ENCODE assay signal across 10 mouse cellular contexts in genomic region chr4:135683553-135683952, GRCm38 (mm10). TPM values are rescaled to one million over a fixed set of nuclear protein-coding genes. Genes with fewer than 3 reads are reported as not detected.
DNase-seq lines count a peak whose midpoint lies in the region; ATAC-seq and TF ChIP-seq lines count a peak whose summit lies in the region.
"Had no signal": no experiment of that assay in that cellular context is flagged by ENCODE, and none has a peak within 500 bp of the region (broad histone marks: within the 10 kb centered on the region; RNA-seq: fewer than 3 reads in every experiment).

No protein-coding gene starts in this region.

- no peak for ATAC-seq in cerebellum, adult (ENCODE audit: insufficient number of reproducible peaks, low FRiP score, low TSS enrichment)
- ATAC-seq in liver, embryonic 11.5 days (replicated peaks; ENCODE audit: low FRiP score), result no peak
- no peak for ATAC-seq in lung, embryonic 14.5 days (ENCODE audit: insufficient read depth)
- no peak for ATAC-seq in monocyte, adult 5-6 weeks (replicated peaks; ENCODE audit: insufficient number of reproducible peaks, low FRiP score, low TSS enrichment, poor library complexity, severe bottlenecking)

- no peaks in the 10 kb centered on the region for H3K36me3 ChIP-seq in liver, adult 2 months (ENCODE audit: control insufficient read depth, insufficient read depth, low read length)
- H3K36me3 ChIP-seq in liver, embryonic 11.5 days (ENCODE audit: control insufficient read depth, insufficient read depth, low read length), result no peaks in the 10 kb centered on the region
- H3K36me3 ChIP-seq in lung, embryonic 14.5 days (ENCODE audit: insufficient read depth), result no peaks in the 10 kb centered on the region

- no peaks in the 10 kb centered on the region for H3K9me3 ChIP-seq in liver, embryonic 11.5 days (ENCODE audit: control insufficient read depth, low read length)
- no peaks in the 10 kb centered on the region for H3K9me3 ChIP-seq in lung, embryonic 14.5 days (ENCODE audit: low read depth, low read length)

- peaks cover 6% of the 10 kb centered on the region for H3K4me1 ChIP-seq in liver, adult 2 months (ENCODE audit: control insufficient read depth, insufficient read depth, low read length)
- H3K4me1 ChIP-seq in liver, embryonic 11.5 days (replicated peaks; ENCODE audit: control insufficient read depth, insufficient read depth, low read length), result no peaks in the 10 kb centered on the region
- H3K4me1 ChIP-seq in lung, embryonic 14.5 days (ENCODE audit: insufficient read depth), result no peaks in the 10 kb centered on the region

- peak; percentile 63 to 72 for DNase-seq in cerebellum, postnatal 14 days
- DNase-seq in liver, adult 2 months (ENCODE audit: extremely low read depth, low read depth, low spot score), result peak; percentile 15
- DNase-seq in liver, embryonic 11.5 days (ENCODE audit: low spot score), result no peak
- DNase-seq in brain, embryonic 14.5 days (ENCODE audit: low read depth), result peak; percentile 52
- peak; percentile 74 for DNase-seq in lung, embryonic 14.5 days
- no peak for DNase-seq in thymus, postnatal 10 days (ENCODE audit: low spot score in 2 of 2)

- H3K79me2 ChIP-seq in liver, adult 2 months (ENCODE audit: control insufficient read depth, insufficient read depth, low read length), result no peaks in the 10 kb centered on the region

- no peak overlapping the region for H3K4me3 ChIP-seq in liver, adult 2 months (ENCODE audit: insufficient read depth, low read depth, low read length)
- H3K4me3 ChIP-seq in liver, embryonic 11.5 days (ENCODE audit: low read depth, low read length), result no peak overlapping the region
- no peak overlapping the region for H3K4me3 ChIP-seq in lung, embryonic 14.5 days (ENCODE audit: low read depth, low read length)
- H3K4me3 ChIP-seq: megakaryocyte, embryonic 14.5 days had no signal

- TF ChIP-seq POLR2A in liver, adult 2 months (IDR thresholded peaks at IDR 0.05; ENCODE audit: extremely low read depth, insufficient read depth, low read length), result no peak
- TF ChIP-seq POLR2A in brain, embryonic 14.5 days (IDR thresholded peaks at IDR 0.05; ENCODE audit: borderline replicate concordance, extremely low read depth, insufficient read depth, insufficient read length, poor library complexity, severe bottlenecking), result no peak

- WGBS in liver, adult 2 months, result 25% methylated on average over 4 of the region's 4 CpGs
- 25% methylated on average over 4 of the region's 4 CpGs for WGBS in liver, embryonic 11.5 days
- 12% methylated on average over 4 of the region's 4 CpGs for WGBS in lung, embryonic 14.5 days

- TF ChIP-seq CTCF in liver, adult 2 months (IDR thresholded peaks at IDR 0.05; ENCODE audit: low read depth, low read length), result peak; percentile 67
- TF ChIP-seq CTCF in brain, embryonic 14.5 days (IDR thresholded peaks at IDR 0.05; ENCODE audit: borderline replicate concordance, extremely low read depth, insufficient read depth, insufficient read length), result peak; percentile 67; the same call in 1 of the 2 replicates
- TF ChIP-seq CTCF in lung, embryonic 14.5 days (IDR thresholded peaks at IDR 0.05; ENCODE audit: low read depth), result peak; percentile 66

- H3K9ac ChIP-seq in liver, adult 2 months (ENCODE audit: low read depth, low read length), result no peak overlapping the region
- H3K9ac ChIP-seq in liver, embryonic 11.5 days (ENCODE audit: low read depth, low read length), result no peak overlapping the region
- H3K9ac ChIP-seq in lung, embryonic 14.5 days, result no peak overlapping the region

- peaks cover 8% of the 10 kb centered on the region; the same call in 1 of the 2 replicates for H3K27me3 ChIP-seq in liver, adult 2 months (ENCODE audit: control insufficient read depth, insufficient read depth, low read length)
- H3K27me3 ChIP-seq in liver, embryonic 11.5 days (replicated peaks; ENCODE audit: control insufficient read depth, insufficient read depth, low read length), result peaks cover 51% of the 10 kb centered on the region
- H3K27me3 ChIP-seq in lung, embryonic 14.5 days (ENCODE audit: insufficient read depth, low read length), result peaks cover 33% of the 10 kb centered on the region

- no peak overlapping the region for H3K27ac ChIP-seq in liver, adult 2 months (replicated peaks; ENCODE audit: insufficient read depth, low read depth, low read length)
- no peak overlapping the region for H3K27ac ChIP-seq in liver, embryonic 11.5 days (ENCODE audit: low read depth, low read length)
- no peak overlapping the region for H3K27ac ChIP-seq in lung, embryonic 14.5 days (ENCODE audit: low read depth)

- H3K4me2 ChIP-seq in liver, embryonic 11.5 days, result no peak overlapping the region
- no peak overlapping the region for H3K4me2 ChIP-seq in lung, embryonic 14.5 days

RNA-seq across cellular contexts. Expression of gene Ifnlr1, which starts 2.5 kb away (rescaled TPM):
- under 0.01 TPM in 1 of 2 replicates, not detected in the other for total RNA-seq in liver, adult 2 months (2014; rRNA removed)
- polyA plus RNA-seq in liver, adult 2 months (2012; rRNA removed), result 0.06 and 0.14 TPM in 2 replicates
- polyA plus RNA-seq in liver, embryonic 11.5 days (2014; fragmentation: Nextera tagmentation; extraction: Ambion mirVana), result 0.07 and 0.13 TPM in 2 replicates
- polyA plus RNA-seq in brain, embryonic 14.5 days (2012; rRNA removed), result 0.50 and 0.62 TPM in 2 replicates
- 1.6 and 1.7 TPM in 2 replicates for polyA plus RNA-seq in lung, embryonic 14.5 days (2014; fragmentation: Nextera tagmentation; extraction: Ambion mirVana)
- 0.53 TPM in 1 of 3 replicates, not detected in the others for total RNA-seq in monocyte, adult 5-6 weeks (2017)

RNA-seq across cellular contexts. Expression of gene Il22ra1, which starts 44.4 kb away (rescaled TPM):
- total RNA-seq in liver, adult 2 months (2014; rRNA removed), result 1.4 and 1.7 TPM in 2 replicates
- 4.1 and 4.5 TPM in 2 replicates for polyA plus RNA-seq in liver, adult 2 months (2012; rRNA removed)
- polyA plus RNA-seq in liver, embryonic 11.5 days (2014; fragmentation: Nextera tagmentation; extraction: Ambion mirVana), result 0.10 and 0.49 TPM in 2 replicates
- 0.16 and 0.19 TPM in 2 replicates for polyA plus RNA-seq in brain, embryonic 14.5 days (2012; rRNA removed)
- 0.12 TPM in 1 of 2 replicates, not detected in the other for polyA plus RNA-seq in lung, embryonic 14.5 days (2014; fragmentation: Nextera tagmentation; extraction: Ambion mirVana)
- not detected in 3 replicates for total RNA-seq in monocyte, adult 5-6 weeks (2017)
- polyA plus RNA-seq: heart, embryonic 14.5 days had no signal

Comparison
In these comparisons a context has a peak if more than half of its experiments do, and no peak if none do; other contexts are left out.
1. DNase-seq: peak in cerebellum, postnatal 14 days (2 of 2), liver, adult 2 months (single experiment), brain, embryonic 14.5 days (single experiment) and lung, embryonic 14.5 days (single experiment); none in liver, embryonic 11.5 days (single experiment) and thymus, postnatal 10 days (0 of 2).
2. Peak in every context shown above with its lines, with median percentiles within 50 percentile points of each other: CTCF ChIP-seq.